Mouse (Mus musculus) thymus, postnatal 0 days (tissue): ENCODE measurements around the gene Olfr110. TPM values are rescaled to one million over a fixed set of nuclear protein-coding genes. Genes with fewer than 3 reads are reported as not detected.
"Not testable (repeated sequence)": the region's sequence is repeated elsewhere in the genome, so short reads cannot be mapped to it uniquely, and the experiment has no call there.

Experiments used
- DNase-seq: peaks from one replicate; pipeline ENCODE4 v3.0.0-alpha.2; 2015; ENCODE audit warnings: low spot score
- polyA plus RNA-seq: library from polyadenylated mRNA; unstranded; fragments of >200 nt; fragmentation: Nextera tagmentation; extraction: Ambion mirVana; gene quantifications from 2 replicates; pipeline ENCODE4 v1.2.1, GENCODE M21; 2015

The Olfr110 gene
- polyA plus RNA-seq, result 0.29 and 0.30 TPM in 2 replicates

GRCm38 (mm10) chr17:37491930-37492518, at the start of gene Olfr110:
TSS of gene Olfr110 (plus strand) at chr17:37492468.
- no peak for DNase-seq

DNA sequence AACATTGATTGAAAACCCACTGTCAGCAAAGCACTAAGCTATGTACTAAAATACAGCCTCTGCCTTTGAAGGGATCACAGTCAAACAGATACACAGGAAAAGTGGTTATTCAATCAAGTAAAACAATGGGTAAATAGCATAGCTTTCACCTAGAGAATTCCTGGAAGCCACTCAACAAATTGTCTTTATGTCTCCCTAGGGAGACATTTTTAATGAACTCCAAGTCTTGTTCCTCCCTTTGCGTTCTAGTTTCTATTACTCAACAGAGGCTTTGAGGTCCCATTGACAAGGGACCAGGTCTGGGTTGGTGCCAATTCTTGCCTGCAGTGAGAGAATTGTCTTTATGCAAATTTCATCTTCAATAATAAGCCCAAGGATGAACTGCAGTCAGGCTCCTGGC, 47.1 kb upstream of the Olfr110 start, which contains the start of gene Olfr108:
Gene Olfr108, plus strand, starts transcription at position 301 of the 400 bp plus-strand sequence.
- no peak for DNase-seq

DNA sequence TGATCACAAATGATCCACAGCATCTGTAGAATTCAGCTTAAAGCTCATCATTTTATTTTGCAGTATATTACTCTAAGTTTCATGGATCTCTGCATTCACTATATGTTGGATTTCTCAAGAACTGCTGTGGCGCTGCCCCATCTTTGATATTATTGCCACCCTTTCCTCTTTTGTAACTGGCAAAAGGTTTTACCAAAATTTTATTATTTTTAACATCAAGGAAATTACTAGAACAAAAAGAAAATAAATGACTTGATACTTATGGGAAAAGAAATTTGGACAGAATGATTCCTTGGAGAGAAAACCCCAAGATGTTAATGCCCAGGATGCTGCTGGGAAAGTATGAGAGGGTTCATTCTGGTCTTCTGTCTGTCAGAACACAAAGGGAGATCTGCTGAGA, 33.7 kb upstream of the Olfr110 start, which contains the start of gene Olfr109:
Gene Olfr109, plus strand, starts transcription at position 301 of the 400 bp plus-strand sequence.
- no peak for DNase-seq

- no peak for DNase-seq
Measured at GRCm38 (mm10) chr17:37483452-37483851, 8.8 kb upstream of the Olfr110 start, which contains the start of gene H2-M2. TSS of gene H2-M2 (minus strand) at chr17:37483552.

DNA sequence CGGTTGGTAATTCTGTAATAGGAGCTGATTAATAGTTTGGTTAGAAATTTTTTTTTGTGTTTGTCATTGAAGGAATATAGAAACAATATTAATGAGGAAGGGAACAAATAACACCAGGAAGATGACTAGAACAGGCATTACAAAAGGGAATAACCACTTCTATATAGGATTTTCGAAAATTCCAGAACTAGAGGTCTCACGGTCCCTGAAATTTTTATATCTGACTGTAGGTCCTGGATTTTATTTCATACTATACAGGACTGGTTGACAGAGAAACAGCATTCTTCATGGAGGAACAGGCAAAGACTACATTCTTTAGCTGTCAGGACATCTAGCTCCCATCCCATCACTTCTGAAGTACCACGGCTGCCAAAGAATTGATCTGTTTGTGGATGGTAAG, 15.5 kb downstream of the Olfr110 start, which contains the start of gene Olfr111:
Gene Olfr111, plus strand, starts transcription at position 301 of the 400 bp plus-strand sequence.
- DNase-seq, result no peak

- DNase-seq, result not testable (repeated sequence)
Measured at GRCm38 (mm10) chr17:37524612-37525011, 32.3 kb downstream of the Olfr110 start.

DNA sequence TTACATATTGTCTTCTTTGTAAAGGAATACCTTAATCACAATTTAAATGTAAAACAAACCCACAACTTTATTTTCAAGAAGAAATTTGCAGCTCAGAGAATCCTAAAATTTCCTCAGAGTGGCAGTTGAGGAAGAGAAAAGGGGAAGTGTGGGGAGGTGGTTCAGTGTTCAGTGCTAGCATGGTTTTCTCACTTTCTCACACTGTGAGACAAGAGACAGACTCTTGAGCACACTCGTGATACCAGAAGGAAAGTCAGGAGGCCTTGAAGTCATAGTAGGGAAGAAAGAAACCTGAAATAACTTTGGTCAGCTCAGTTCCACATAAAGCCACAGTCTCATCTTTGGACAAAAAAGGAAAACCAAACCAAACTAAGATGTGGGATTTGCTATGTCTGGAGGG, 33.2 kb downstream of the Olfr110 start:
- not testable (repeated sequence) for DNase-seq

GRCm38 (mm10) chr17:37535173-37535572, 42.9 kb downstream of the Olfr110 start:
- DNase-seq, result no peak

DNA sequence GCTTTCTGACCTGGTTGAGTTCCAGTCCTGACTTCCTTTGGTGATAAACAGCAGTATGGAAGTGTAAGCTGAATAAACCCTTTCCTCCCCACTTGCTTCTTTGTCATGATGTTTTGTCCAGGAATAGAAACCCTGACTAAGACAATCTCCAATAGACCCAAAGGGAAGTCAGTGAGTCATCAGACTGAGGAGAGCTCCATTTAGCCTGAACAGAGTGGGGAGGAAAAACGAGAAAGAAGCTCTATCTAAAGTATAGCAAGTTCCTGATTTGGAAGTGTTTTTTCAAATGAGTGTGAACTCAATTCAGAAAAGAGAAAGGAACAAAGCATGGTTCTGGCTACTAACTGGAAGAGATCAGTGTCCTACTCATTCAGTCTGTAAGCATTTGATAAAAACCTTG, 46.1 kb downstream of the Olfr110 start:
- not testable (repeated sequence) for DNase-seq

- no peak for DNase-seq
Measured at GRCm38 (mm10) chr17:37541454-37542119, 49.3 kb downstream of the Olfr110 start.

GRCm38 (mm10) chr17:37543800-37544435, 51.6 kb downstream of the Olfr110 start:
- DNase-seq, result no peak

Other genes with a start within 250 kb of the Olfr110 start
- gene Olfr98, start 228.7 kb upstream of the Olfr110 start, polyA plus RNA-seq, result not detected in 2 replicates
- 21.7 TPM in 2 replicates for gene H2-M3, start 222.2 kb upstream of the Olfr110 start, polyA plus RNA-seq
- 0.14 and 0.30 TPM in 2 replicates for gene Olfr99, start 209.0 kb upstream of the Olfr110 start, polyA plus RNA-seq
- gene Olfr101, start 188.2 kb upstream of the Olfr110 start, polyA plus RNA-seq, result not detected in 2 replicates
- not detected in 2 replicates for gene Olfr102, start 175.4 kb upstream of the Olfr110 start, polyA plus RNA-seq
- gene Olfr103, start 152.8 kb upstream of the Olfr110 start, polyA plus RNA-seq, result not detected in 2 replicates
- gene Olfr104-ps, start 132.9 kb upstream of the Olfr110 start, polyA plus RNA-seq, result not detected in 2 replicates
- gene Olfr105-ps, start 113.4 kb upstream of the Olfr110 start, polyA plus RNA-seq, result 0.04 TPM in 1 of 2 replicates, not detected in the other
- gene Olfr106-ps, start 102.1 kb upstream of the Olfr110 start, polyA plus RNA-seq, result not detected in 2 replicates
- not detected in 2 replicates for gene Olfr107, start 93.2 kb upstream of the Olfr110 start, polyA plus RNA-seq
- not detected in 2 replicates for gene Olfr108, start 47.0 kb upstream of the Olfr110 start, polyA plus RNA-seq
- 0.03 TPM in 1 of 2 replicates, not detected in the other for gene Olfr109, start 33.6 kb upstream of the Olfr110 start, polyA plus RNA-seq
- 8.1 and 9.9 TPM in 2 replicates for gene H2-M2, start 8.9 kb upstream of the Olfr110 start, polyA plus RNA-seq
- gene Olfr111, start 15.6 kb downstream of the Olfr110 start, polyA plus RNA-seq, result 0.08 and 0.18 TPM in 2 replicates
- not detected in 2 replicates for gene Olfr112, start 77.0 kb downstream of the Olfr110 start, polyA plus RNA-seq
- not detected in 2 replicates for gene Olfr113, start 85.2 kb downstream of the Olfr110 start, polyA plus RNA-seq
- not detected in 2 replicates for gene Olfr114, start 100.3 kb downstream of the Olfr110 start, polyA plus RNA-seq
- gene Olfr115, start 134.6 kb downstream of the Olfr110 start, polyA plus RNA-seq, result not detected in 2 replicates
- gene Olfr116, start 134.7 kb downstream of the Olfr110 start, polyA plus RNA-seq, result not detected in 2 replicates
- gene Olfr117, start 171.3 kb downstream of the Olfr110 start, polyA plus RNA-seq, result not detected in 2 replicates
- not detected in 2 replicates for gene Olfr118, start 174.5 kb downstream of the Olfr110 start, polyA plus RNA-seq
- not detected in 2 replicates for gene Olfr119, start 204.1 kb downstream of the Olfr110 start, polyA plus RNA-seq
- not detected in 2 replicates for gene Olfr120, start 229.3 kb downstream of the Olfr110 start, polyA plus RNA-seq